Mouse (Mus musculus): ENCODE measurements around the gene Calhm4.
"Not testable (repeated sequence)": the region's sequence is repeated elsewhere in the genome, so short reads cannot be mapped to it uniquely, and the experiment has no call there.

Gene Calhm4

DNA sequence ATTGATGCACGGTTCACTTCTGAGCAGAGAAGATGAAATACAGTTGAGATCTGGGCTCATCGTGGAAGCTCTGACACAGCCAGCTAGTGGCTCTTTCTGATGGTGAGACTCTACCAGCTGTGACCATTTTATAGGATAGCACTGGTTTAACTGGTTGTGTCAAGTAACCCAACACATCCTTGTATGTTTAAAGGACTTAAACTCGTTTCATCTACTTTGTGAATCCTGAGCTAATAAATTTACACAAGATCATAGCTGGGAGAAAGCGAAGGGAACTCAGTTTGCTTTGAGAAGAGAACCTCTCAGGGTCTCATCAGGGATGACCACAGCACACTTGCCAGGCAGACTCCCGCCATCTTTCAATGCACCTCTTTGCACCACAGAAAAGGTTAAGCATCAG lies at the start of gene Calhm4:
Gene Calhm4, minus strand, starts transcription at position 101 of the 400 bp plus-strand sequence.
- DNase-seq, result no peak

GRCm38 (mm10) chr10:34091888-34092287 lies 47.8 kb upstream of the Calhm4 start:
- DNase-seq, result no peak

DNA sequence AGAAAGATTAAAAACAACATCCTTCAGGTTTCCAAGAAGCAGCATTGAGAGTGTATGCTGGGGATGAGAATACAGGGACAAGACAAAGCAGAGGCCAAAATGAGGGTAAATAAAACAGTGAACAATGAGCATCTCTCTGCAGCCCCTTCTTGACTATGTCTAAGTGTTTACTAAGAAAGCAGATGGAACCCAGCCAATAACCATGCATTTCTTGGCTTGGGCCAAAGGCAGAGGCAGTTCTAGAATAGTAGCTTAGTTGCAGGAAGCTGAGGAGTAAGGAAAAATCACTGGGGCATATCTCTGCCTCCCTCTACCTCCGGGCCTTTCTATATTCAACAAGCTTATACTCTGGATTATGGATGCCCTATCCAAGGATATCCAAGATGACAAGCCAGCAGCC lies 46.4 kb upstream of the Calhm4 start:
- no peak for DNase-seq

DNA sequence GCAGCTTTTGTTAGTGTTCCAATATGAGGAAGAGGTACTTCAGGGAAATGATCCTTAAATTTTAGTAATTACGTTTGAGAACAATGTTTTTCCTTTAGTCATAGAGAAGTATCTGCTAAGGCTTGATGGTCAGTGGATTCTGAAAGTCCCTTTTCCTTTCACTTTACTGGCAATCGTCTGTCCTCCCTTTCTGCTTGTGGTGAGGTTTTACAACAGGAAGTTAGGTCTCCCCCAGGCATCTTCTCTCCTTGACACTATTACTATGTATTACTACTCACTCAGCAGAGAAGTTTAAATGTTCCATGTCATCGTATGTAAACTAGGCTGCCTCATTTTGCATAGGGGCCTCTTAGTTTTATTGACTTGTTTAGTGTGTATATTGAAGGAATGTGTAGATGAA lies 45.4 kb upstream of the Calhm4 start:
- DNase-seq, result no peak

DNA sequence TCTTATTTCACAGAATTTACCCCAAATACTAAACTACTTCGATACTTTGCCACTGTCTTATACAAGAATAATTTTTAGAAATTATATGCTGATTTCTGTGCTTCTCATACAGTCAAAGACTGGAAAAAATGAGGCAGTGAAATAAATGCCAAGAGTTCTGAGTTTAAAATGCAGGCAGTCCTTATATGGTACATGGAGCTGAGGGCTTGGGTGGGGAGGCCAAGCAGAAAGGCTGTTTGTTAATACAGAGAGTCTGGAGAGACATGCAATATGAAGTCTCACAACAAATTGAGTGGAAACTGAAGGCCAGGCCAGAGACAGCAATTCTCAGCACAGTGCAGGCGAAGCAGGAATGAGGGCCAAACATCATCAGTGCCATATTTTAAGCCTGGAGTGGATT lies 44.4 kb upstream of the Calhm4 start:
- DNase-seq, result no peak

DNA sequence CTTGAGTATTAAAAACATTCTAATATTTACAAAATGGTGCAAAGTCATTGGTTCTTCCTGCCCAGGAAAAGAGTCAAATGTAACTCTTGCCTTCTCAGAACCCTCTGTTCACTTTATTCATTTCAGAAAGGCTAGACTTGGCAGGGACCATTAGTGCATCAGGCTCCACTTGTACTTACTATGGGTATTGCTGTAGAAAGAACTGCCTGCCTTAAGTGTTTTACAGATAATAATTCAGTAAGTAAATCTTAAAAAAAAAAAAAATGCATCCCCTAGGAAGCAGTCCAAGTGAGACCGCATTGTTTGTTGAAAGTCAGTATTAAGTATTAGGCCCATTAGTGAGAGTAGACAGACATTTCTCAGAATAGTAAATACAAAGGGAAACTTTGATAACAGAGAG lies 42.4 kb upstream of the Calhm4 start:
- no peak for DNase-seq

DNA sequence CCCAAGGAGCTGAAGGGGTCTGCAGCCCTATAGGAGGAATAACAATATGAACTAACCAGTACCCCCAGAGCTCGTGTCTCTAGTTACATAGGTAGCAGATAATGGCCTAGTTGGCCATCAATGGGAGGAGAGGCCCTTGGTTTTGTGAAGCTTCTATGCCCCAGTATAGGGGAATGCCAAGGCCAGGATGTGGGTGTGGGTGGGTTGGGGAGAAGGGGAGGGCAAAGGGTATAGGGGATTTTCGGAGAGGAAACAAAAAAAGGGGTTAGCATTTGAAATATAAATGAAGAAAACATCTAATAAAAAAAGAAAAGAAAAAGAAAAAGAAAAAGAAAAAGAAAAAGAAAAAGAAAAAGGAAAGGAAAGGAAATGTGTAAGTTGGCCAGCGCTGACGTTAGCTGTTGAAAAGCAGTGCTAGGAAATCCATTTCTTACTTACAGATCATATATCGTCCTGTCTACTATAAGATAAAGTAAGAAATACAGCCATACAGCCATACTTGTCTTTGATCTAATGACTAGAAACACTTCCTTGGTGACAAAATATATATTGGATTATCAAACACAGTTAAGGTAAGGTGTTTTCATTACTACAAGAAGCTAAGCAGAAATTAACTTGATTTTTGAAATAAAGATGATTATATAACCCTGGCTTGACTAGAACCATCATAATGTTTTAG lies 30.6 kb upstream of the Calhm4 start:
- no peak for DNase-seq

DNA sequence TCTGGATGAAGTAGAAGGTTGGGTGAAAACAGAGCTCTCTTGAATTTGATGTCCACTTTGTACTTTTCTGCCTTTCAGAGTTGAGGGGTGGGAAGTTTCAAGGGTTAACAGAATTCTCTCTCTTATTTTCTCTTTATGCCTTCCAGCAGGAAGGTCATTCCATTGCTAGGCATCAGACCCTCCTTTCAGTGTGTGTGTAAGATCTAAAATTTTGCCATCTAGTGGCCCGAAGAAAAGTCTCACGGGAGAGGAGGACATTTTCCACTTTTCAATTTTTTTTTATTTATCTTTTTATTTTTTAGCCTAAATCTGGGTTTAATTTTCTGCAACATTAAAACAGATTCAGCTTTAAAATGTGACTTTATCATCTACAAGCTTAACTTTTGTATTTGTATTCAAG lies 27.5 kb upstream of the Calhm4 start:
- no peak for DNase-seq

DNA sequence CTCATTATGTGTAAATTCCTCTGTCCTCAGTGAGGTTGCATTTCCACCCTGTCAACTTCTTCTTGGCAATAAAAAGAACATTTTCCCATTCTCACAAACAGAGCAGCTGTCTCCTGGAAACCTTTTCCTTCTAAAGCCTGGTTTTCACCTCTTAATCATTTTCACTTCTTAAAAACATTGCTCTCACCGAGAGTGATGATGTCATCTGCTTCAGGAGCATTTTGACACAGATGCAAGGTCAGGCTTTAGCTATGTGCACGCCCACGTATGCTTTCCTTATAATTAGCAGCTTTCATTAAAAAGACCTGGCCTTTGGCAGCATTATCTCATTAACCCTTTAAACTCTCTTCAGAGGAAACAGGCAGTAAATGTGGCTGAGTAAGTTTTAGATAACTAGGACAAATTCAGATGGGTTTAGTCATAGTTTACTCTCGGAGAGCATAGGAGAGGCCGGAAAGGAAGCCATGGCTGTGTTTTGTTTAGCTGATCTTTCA lies 26.9 kb upstream of the Calhm4 start:
- DNase-seq, result no peak

DNA sequence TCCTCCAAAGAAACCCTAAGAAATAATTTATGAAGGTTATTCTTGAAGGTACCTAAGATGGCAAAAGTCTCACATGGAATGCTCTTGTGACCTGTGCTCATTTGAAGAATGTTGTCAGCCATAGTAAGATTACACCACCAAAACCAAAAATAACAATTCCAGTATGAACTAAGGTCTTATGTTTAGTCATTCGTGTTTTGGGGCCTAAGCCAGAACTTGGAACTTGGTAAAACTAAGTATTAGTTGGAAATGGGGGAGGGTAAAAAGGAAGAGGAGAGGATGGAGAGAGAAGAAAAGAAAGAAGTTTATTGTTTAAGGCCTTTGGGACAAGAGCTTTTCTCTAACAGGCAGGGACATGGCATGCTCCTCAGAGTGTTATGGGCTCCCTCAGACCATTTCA lies 25.5 kb upstream of the Calhm4 start:
- no peak for DNase-seq

GRCm38 (mm10) chr10:34066591-34066990 lies 22.5 kb upstream of the Calhm4 start:
- no peak for DNase-seq

GRCm38 (mm10) chr10:34053987-34054386 lies 9.9 kb upstream of the Calhm4 start:
- DNase-seq, result no peak

DNA sequence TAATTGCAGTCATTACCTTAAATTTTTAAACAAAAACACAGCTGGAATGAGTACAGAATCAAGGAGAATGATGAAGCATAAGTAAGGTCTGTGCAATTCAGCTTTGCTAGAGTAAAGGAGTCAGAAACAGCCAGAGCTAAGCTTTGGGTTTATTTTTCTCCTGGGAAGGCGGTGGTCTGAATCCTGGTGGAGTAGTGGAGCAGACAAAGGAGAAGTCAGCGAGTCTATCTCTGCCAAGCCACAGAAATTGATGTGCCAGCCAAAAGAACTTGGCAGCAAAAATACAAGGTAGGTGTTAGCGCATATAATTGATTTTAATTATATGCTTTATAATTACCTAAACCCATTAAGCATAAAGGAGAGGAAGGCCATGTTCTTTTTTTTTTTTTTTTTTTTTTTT lies 6.7 kb downstream of the Calhm4 start, which contains the start of gene Trappc3l:
Gene Trappc3l, plus strand, starts transcription at position 197 of the 400 bp plus-strand sequence.
- DNase-seq, result no peak

GRCm38 (mm10) chr10:34036587-34036986 lies 7.5 kb downstream of the Calhm4 start:
- peak in 1 of 2 experiments; percentile 14 for DNase-seq

DNA sequence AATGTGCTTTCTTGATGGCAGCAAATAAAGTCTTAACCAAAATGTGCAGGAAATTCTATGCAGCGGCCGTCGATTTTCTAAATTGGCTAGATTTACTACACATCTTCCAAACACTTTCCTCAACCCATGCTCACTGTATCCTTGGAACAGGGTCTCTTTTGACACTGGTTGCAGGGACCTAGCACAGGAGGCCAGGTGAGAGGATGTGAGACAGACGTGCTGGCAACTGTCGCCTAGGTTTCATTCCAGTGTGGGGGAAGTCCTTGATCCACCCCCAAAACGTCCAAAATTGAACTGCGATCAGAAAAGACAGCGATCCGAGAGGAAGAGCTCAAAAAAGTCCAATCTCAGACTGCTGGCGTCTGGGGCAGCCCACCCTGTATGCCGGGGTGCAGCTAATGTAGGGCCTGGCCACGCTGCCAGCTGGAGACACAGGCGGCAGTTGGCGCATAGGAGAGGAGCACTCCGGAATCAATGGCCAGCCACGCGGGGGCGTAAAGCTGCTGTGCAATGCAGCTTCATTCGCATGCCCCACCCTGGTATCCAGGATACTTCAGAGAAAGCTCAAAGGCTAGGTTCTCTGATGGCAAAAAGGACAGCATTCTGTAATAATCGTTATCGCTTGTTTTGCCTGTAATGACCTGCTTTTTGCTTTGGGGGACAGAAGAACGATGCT lies 10.3 kb downstream of the Calhm4 start:
- DNase-seq, result peak; percentile 60 to 81

DNA sequence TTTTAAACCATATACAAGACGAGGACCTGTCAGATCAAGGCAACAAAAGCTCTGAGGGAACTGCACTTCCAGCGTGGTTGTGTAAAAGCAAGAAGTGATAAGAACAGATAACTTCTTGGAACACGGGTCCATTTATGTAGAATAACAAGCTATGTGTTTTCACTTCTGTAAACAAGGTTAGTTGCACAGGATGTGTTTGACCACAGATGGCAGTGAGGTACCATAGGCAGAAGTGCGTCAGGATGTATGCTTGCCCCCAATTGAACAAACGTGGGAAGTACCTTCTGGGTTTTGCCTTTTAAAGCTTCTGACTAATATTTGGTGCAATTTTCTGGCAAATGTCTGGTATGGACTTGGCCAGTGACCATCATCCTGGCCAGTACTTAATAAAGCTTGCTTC lies 13.8 kb downstream of the Calhm4 start:
- no peak for DNase-seq

DNA sequence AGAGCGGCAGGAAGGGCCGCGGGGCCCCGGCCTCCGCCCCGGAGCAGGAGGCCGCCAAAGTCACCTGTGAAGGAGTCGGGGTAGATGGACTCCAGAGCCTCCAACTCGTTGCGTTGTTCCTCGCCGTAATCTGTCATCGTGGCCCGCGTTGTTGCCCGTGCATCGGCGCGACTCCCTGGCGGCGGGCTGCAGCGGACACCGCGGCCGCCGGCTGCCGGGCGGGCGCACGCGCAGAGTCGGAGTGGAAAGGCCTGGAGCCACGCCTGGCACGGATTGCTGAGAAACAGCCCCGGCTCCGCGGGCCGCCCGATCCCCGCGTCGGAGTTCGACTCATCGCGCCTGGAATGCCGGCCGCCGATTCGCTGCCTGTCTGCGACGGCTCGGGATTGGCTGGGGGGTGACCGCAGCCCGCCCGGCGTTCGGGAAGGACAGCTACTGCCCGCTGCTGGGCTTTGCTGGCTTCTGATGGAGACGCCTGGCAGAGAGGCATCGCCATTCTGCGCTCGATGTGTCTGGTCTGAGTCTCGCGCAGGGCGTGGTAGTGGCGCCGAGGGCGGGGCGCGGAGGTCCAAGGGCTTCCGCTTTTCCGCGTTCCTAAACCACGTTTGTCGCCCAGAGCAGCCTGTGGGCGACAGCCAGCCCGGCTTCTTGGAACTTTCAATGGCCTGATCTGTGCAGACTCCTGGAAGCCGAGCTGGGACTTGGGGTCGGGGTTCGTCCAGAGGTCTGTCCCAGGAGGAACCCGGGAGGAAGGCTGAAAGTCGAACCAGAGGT lies 24.6 kb downstream of the Calhm4 start, which contains the start of gene Rwdd1:
Gene Rwdd1, minus strand, starts transcription at position 323 of the 774 bp plus-strand sequence.
- peak; percentile 98 to 99 for DNase-seq

GRCm38 (mm10) chr10:34018746-34019301 lies 25.3 kb downstream of the Calhm4 start:
- DNase-seq, result no peak

DNA sequence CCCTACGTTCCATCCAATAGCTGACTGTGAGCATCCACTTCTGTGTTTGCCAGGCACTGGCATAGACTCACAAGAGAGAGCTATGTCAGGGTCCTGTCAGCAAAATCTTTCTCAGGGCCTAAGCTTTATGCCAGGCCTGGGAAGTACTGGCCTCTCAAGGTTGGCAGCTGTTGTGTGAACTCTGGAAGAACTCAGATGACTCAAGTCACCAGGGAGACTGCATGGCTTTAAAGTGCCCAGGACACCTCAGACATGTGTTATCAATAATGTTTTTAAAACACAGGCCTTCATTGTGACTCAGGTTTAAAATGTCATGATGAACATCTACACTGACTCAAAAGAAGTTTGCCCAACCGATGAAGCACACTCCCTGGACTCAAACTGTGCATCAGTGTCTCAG lies 30.9 kb downstream of the Calhm4 start:
- DNase-seq, result no peak

DNA sequence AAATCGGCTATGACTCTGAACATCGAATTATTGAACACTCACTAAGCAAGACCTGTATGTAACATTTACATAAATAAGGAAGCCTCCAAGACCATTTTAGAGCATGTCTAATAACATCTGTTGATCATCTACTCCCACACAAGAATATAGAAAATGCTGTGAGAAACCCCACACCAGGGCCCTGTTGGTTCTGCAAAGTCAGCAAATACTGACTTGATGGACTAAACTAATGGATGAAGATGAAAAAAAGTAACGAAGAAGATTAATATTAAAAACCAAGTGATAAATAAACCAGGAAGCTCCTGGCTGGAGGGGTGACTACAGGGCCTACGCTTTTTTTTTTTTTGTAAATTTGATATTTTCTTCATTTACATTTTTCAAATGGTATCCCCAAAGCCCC lies 31.5 kb downstream of the Calhm4 start:
- DNase-seq, result no peak

DNA sequence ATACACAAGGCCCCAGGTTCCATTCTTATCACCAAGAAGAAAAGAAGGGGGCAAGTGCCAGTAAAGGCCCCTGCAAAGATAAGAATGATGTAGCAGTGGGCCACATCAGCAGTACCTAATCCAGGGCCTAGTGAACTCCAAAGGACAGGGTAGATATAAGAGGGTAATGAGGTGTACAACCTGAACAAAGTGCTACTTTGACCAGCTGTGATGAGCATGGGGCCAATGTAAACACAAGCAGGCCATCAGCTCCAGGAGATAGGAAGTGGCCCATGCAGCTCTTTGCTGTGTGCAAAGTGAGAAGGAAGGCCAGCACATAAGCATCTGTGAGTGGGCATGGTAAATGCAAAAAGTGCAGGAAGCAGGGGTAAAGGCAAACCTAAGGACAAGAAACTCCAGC lies 45.7 kb downstream of the Calhm4 start:
- no peak for DNase-seq

DNA sequence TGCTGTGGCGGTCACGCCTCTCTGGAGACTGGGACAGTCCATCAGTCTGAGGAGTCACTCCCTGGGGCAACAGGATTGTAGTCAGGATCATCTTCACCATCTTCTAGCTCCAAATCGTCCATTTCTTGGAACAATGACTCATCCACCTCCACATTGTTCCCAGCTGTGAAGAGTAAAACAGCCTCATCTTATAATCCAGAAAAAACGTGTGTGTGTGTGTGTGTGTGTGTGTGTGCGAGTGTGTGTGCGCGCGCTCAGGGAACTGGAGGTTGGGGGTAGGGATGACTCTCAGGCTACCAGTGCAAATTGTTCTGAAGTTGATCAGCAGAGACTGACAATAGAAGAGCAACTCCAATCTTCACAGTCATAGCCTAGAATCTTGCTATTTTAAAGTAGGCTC lies 47.4 kb downstream of the Calhm4 start:
- DNase-seq, result not testable (repeated sequence)

Data from cerebellum, postnatal 25 days (tissue).